Mouse (Mus musculus): ENCODE results near the gene Rpgrip1l.

Gene Rpgrip1l

DNA sequence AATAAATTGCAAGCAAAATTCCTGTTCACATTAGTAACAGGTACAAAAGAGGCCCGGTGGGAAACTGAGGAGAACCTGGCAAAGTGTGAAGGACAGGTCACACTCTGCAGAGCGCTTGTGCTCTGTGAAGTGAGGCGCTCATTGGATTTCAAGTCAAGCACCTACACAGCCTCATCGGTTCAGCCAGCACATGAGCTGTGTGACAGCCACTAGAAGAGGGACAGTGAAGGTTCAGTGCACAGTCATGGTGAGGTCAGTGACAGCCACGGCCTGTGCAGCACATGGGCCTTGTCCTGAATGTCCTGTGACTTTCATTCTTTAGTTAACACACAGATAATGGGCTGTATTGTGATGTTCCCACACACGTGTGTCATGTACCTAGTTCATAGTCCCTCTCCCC lies 107.2 kb downstream of the Rpgrip1l start:
- no peak for DNase-seq (ENCODE audit: low spot score)

- DNase-seq (ENCODE audit: low spot score), result no peak
Measured at GRCm38 (mm10) chr8:91201184-91201583, 111.9 kb downstream of the Rpgrip1l start.

DNA sequence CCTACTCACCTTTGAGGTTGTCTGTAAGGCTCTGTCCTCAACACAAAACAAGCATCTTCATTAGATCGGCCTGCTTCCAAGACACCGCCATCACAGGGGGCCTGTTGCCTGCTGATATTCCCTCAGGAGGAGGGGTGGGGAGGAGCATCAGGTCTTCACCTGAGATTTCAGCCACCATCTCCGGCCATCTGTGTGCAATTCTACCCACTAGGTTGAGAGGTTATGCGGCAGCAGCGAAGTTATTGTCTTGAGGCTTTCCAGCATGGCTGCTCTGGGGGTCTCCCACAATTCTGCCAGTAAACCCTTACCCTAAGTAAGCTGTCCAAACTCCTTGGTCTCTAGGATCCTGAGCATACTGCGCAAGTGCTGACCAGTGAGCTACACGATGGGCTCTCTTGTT lies 113.2 kb downstream of the Rpgrip1l start, which contains the start of gene Aktip:
TSS of gene Aktip (minus strand) at position 101 of the 400 bp plus-strand sequence.
- no peak for DNase-seq (ENCODE audit: low spot score)

DNA sequence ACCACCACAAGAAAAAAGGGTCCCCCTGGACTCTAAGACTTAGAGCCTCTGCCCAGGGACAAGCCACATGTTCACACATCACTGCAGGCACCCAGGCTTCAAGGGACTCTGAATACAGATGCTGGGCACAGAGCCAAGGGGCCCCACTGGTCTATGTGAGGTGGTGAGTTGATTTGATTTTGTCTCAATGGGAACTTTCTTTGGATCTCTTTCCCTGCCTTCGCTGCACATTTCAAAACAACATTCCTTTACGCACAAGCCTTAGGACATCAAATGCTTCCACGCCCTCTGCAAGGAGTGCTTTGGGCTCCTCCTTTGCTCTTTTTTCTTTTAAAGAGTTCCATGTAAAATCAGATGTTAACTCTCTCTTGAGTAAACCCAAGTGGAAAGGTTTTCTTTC lies 115.0 kb downstream of the Rpgrip1l start:
- DNase-seq (ENCODE audit: low spot score), result no peak

DNA sequence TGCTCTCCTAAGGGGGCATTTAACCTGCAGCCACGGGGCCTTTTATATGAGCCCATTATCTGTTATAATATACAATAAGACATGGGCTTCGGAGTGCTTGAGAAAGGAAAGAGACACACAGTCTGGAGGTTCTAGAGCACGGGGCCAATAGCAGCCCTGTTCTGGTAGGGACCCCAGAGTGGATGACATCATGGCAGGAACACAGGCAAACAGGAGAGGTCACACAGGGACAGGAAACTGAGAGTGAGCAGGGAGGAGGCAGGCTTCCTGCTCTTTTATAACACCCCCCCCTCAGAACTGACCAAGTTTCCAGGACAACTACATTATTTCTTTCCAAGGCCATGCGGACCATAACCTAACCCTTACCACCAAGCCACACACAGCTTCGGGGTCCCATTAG lies 115.8 kb downstream of the Rpgrip1l start:
- DNase-seq (ENCODE audit: low spot score), result no peak

DNA sequence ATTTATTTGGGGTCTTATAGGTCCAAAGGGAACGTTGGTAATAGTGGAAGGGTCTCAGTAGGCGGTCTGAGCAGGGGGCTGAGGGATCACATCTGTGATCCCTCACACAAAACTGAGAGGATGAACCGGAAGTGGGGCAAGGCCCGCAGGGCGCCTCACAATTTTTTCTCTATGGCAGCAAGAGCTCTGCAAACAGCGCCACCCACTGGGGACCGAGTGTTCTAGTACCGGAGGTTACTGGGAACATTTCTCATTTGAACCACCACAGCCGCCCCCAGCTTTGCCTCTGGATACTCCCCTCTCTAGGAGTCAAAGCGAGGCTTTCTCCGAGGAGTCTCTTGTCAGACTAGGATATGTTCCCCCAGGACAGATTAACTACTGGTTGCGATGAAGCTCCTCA lies 116.4 kb downstream of the Rpgrip1l start:
- no peak for DNase-seq (ENCODE audit: low spot score)

- DNase-seq (ENCODE audit: low spot score), result no peak
Measured at GRCm38 (mm10) chr8:91194081-91194480, 119.0 kb downstream of the Rpgrip1l start.

- no peak for DNase-seq (ENCODE audit: low spot score)
Measured at GRCm38 (mm10) chr8:91192941-91193340, 120.1 kb downstream of the Rpgrip1l start.

DNA sequence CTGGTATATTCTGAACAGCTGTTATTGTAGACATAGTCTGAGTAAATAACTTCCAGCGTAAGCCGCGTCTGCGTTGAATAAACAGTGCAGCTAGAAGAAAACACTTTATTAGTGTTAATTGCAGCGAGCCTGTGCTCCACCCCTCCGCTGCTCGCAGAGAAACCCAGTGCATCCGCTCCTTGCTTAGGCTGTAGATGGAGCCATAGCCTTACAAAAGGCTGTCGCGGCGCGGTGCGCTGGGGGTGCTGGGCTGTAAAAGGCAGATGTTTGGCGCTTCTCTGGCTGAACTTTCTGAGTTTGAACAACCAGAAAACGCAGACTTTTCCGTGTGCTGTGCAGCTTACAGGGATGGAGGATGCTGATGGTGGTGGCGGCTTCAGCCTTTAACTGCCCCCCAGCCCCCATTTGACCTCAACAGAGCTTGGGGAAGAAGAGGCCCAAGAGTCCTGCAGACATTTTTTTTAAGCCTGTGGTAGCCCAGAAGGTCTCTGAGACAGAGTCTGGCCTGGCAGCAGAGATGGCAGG lies 122.2 kb downstream of the Rpgrip1l start:
- DNase-seq (ENCODE audit: low spot score), result peak; percentile 35

GRCm38 (mm10) chr8:91188152-91188551 lies 124.9 kb downstream of the Rpgrip1l start:
- DNase-seq (ENCODE audit: low spot score), result no peak

DNA sequence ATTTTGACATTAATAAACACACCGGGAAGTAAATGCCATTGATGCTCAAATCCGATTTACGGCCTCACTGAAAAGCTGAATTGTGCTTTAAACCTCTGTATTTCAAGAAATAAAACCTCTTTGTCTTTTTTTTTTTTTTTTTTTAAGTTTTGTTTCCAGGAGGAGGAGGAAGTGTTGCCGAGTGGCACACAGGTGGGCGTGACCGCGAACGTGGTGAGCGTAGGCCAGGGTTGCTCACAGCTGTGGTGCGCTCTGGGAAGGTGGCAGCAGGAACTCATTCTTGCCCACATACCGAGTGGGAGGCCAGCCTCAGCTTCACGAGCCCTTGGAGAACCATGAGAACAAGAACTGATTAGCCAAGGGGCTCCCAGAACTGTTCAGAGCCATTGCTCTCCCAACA lies 126.7 kb downstream of the Rpgrip1l start:
- DNase-seq (ENCODE audit: low spot score), result no peak

GRCm38 (mm10) chr8:91177708-91178107 lies 135.4 kb downstream of the Rpgrip1l start:
- DNase-seq (ENCODE audit: low spot score), result no peak

GRCm38 (mm10) chr8:91176176-91176575 lies 136.9 kb downstream of the Rpgrip1l start:
- DNase-seq (ENCODE audit: low spot score), result no peak

DNA sequence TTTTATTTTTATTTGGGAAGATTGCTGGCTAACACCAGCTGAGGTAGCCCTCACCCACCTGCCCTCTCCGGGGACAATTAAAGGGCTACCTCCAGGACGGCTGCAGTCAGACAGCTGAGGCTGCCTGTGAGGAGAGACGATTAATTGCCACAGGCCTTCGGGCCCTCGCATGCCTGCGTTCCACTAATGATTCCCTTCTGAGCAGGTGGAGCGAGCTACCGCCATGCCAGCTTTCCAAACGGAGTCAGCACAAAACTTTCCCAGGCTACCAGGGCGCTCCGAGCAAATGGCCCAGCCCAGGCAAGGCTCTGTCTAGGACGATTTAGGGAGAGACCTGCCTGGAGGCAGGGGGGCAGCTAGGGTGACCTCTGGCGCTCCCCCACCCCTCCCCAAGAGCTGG lies 141.5 kb downstream of the Rpgrip1l start:
- DNase-seq (ENCODE audit: low spot score), result no peak

- no peak for DNase-seq (ENCODE audit: low spot score)
Measured at GRCm38 (mm10) chr8:91170914-91171313, 142.1 kb downstream of the Rpgrip1l start.

DNA sequence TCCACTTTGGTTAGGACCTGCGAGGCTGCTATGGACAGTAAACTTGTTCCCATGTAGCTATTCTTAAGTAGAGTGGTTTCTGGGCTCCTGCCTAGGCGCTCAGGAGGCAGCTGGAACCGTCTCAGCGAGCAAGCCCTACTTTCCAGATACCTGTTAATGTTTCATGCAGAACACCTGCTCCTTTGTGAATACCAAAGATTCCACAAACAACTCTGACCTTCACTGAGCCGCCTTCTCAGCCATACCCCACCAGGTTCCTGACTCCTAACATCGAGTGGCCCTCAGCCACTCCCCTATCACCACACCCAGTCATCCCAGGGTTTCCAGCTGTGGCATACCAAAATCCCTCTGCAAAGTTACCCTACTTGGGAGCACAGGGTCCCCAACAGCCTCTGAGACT lies 142.9 kb downstream of the Rpgrip1l start:
- DNase-seq (ENCODE audit: low spot score), result no peak
